Mouse (Mus musculus): ENCODE measurements at regions not wholly inside any gene's neighbourhood (a gene's known extent, or its start where the extent isn't known, plus 50 kb on each side); places are given as distances from the start of the nearest gene placed in this dataset.

- TF ChIP-seq POLR2A (IDR thresholded peaks at IDR 0.05; ENCODE audit: borderline replicate concordance, extremely low read depth, insufficient read depth, insufficient read length): 0 out of 2 replicates have a peak, but pooled peaks have one; percentile 26
- Histone ChIP-seq H3K27ac (replicated peaks; ENCODE audit: low read depth, low read length) (peak overlapping the region; percentile 67), H3K27me3 (ENCODE audit: control insufficient read depth, insufficient read depth, low read length) (no peaks in the 10 kb centered on the region), H3K9me3 (ENCODE audit: control insufficient read depth, low read length) (no peaks in the 10 kb centered on the region), H3K4me2 (replicated peaks; ENCODE audit: low read depth, low read length, severe bottlenecking) (peak overlapping the region; percentile 70), H3K4me3 (replicated peaks; ENCODE audit: low read length) (peak overlapping the region; percentile 36), H3K4me1 (ENCODE audit: control insufficient read depth, insufficient read depth, low read length) (peaks cover 17% of the 10 kb centered on the region), H3K36me3 (ENCODE audit: control insufficient read depth, insufficient read depth, low read length) (no peaks in the 10 kb centered on the region), H3K9ac (ENCODE audit: low read depth, low read length, severe bottlenecking) (peak overlapping the region; percentile 64)
- ATAC-seq (ENCODE audit: low FRiP score, low read depth): peak; percentile 49; the same call in 1 of the 2 replicates
- 2% methylated on average over 29 of the region's 29 CpGs for WGBS
- DNase-seq (ENCODE audit: low spot score): peak; percentile 63
Observed at GRCm38 (mm10) chr1:133492986-133493741, 69.0 kb upstream of the Sox13 start.

- H3K9ac ChIP-seq (ENCODE audit: low read depth, low read length, severe bottlenecking): peak overlapping the region; percentile 64
Observed at GRCm38 (mm10) chr1:133492291-133492985, 68.3 kb upstream of the Sox13 start.

GRCm38 (mm10) chr1:133491857-133492290 is 67.7 kb upstream of the Sox13 start:
- Histone ChIP-seq H3K27me3 (ENCODE audit: control insufficient read depth, insufficient read depth, low read length) (no peaks in the 10 kb centered on the region), H3K27ac (replicated peaks; ENCODE audit: low read depth, low read length) (no peak overlapping the region), H3K4me1 (ENCODE audit: control insufficient read depth, insufficient read depth, low read length) (peaks cover 17% of the 10 kb centered on the region), H3K9me3 (ENCODE audit: control insufficient read depth, low read length) (no peaks in the 10 kb centered on the region), H3K9ac (ENCODE audit: low read depth, low read length, severe bottlenecking) (no peak overlapping the region), H3K4me3 (replicated peaks; ENCODE audit: low read length) (no peak overlapping the region), H3K36me3 (ENCODE audit: control insufficient read depth, insufficient read depth, low read length) (no peaks in the 10 kb centered on the region), H3K4me2 (replicated peaks; ENCODE audit: low read depth, low read length, severe bottlenecking) (peak overlapping the region; percentile 70; the same call in 1 of the 2 replicates)
- WGBS: 46% methylated on average over 4 of the region's 4 CpGs
- TF ChIP-seq POLR2A (IDR thresholded peaks at IDR 0.05; ENCODE audit: borderline replicate concordance, extremely low read depth, insufficient read depth, insufficient read length): no peak
- DNase-seq (ENCODE audit: low spot score): no peak
- no peak for ATAC-seq (ENCODE audit: low FRiP score, low read depth)

More at GRCm38 (mm10) chr1:133492291-133492985, 68.3 kb upstream of the Sox13 start:
- ATAC-seq (ENCODE audit: low FRiP score, low read depth): peak; percentile 59
- Histone ChIP-seq H3K4me3 (replicated peaks; ENCODE audit: low read length) (peak overlapping the region; percentile 36), H3K36me3 (ENCODE audit: control insufficient read depth, insufficient read depth, low read length) (no peaks in the 10 kb centered on the region), H3K4me2 (replicated peaks; ENCODE audit: low read depth, low read length, severe bottlenecking) (peak overlapping the region; percentile 70), H3K9me3 (ENCODE audit: control insufficient read depth, low read length) (no peaks in the 10 kb centered on the region), H3K4me1 (ENCODE audit: control insufficient read depth, insufficient read depth, low read length) (peaks cover 17% of the 10 kb centered on the region), H3K27me3 (ENCODE audit: control insufficient read depth, insufficient read depth, low read length) (no peaks in the 10 kb centered on the region), H3K27ac (replicated peaks; ENCODE audit: low read depth, low read length) (peak overlapping the region; percentile 67)
- WGBS: 13% methylated on average over 11 of the region's 11 CpGs
- DNase-seq (ENCODE audit: low spot score): no peak
- TF ChIP-seq POLR2A (IDR thresholded peaks at IDR 0.05; ENCODE audit: borderline replicate concordance, extremely low read depth, insufficient read depth, insufficient read length): no peak

DNA sequence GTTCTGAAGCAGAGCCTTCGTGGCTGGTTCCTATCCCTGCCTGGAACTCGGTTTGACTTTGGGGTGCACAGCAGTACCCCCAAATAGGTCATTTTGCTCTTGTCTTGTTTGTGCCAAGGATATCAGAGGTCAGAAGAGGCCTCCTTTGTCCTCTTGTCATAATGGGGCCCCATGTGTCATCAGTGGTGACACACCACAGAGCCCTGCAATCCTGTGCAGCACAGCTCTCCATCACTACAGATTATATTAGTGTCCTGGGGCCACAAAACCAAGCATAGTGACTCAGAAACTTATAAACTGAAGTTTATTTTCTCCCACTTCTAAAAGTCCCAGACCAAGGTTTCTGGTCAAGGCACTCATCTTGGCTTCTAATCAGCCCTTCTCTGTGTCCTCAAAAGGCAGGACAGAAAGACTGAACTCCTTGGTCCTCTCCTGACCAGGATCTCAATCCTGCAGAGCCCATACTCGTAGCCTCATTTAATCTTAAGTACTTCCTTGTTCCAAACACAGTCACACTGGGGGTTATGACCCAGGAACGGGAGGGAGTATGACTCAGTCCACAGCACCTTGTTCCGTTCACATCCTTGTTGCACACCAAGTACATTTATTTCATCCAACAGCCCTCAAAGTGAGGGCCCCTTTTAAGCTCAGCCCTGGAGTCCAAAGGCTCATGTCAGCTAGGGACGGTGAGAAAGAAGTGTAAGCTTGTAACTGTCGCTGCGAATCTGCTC is 63.2 kb upstream of the Sox13 start:
- Histone ChIP-seq H3K27ac (replicated peaks; ENCODE audit: low read depth, low read length) (no peak overlapping the region), H3K27me3 (ENCODE audit: control insufficient read depth, insufficient read depth, low read length) (no peaks in the 10 kb centered on the region), H3K9me3 (ENCODE audit: control insufficient read depth, low read length) (no peaks in the 10 kb centered on the region), H3K4me3 (replicated peaks; ENCODE audit: low read length) (no peak overlapping the region), H3K9ac (ENCODE audit: low read depth, low read length, severe bottlenecking) (no peak overlapping the region), H3K4me2 (replicated peaks; ENCODE audit: low read depth, low read length, severe bottlenecking) (no peak overlapping the region), H3K36me3 (ENCODE audit: control insufficient read depth, insufficient read depth, low read length) (no peaks in the 10 kb centered on the region), H3K4me1 (ENCODE audit: control insufficient read depth, insufficient read depth, low read length) (peaks cover 4% of the 10 kb centered on the region)
- DNase-seq (ENCODE audit: low spot score) (no peak), ATAC-seq (ENCODE audit: low FRiP score, low read depth) (no peak)
- 74% methylated on average over 8 of the region's 8 CpGs for WGBS
- TF ChIP-seq POLR2A (IDR thresholded peaks at IDR 0.05; ENCODE audit: borderline replicate concordance, extremely low read depth, insufficient read depth, insufficient read length): no peak

DNA sequence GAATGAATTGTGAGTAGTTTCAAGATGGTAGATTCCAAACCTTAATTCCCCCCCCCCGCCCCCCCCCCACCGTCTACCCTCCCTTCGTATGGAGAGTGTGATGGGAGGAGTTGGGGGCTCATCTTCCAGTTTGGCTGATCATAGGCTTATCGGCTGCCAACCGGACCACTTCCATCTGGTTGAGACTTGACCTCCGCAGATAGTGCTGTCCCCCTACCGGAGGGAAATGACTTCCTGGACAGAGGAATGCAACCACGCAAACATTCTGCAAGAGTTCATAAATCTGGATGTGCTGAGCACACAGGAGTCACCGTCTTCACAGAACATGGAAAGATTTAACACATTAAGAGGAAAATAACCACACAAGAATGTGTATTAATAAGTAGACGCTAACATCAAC is 62.2 kb upstream of the Sox13 start:
- WGBS: 37% methylated on average over 10 of the region's 10 CpGs
- Histone ChIP-seq H3K9ac (ENCODE audit: low read depth, low read length, severe bottlenecking) (no peak overlapping the region), H3K4me2 (replicated peaks; ENCODE audit: low read depth, low read length, severe bottlenecking) (no peak overlapping the region), H3K4me3 (replicated peaks; ENCODE audit: low read length) (no peak overlapping the region), H3K36me3 (ENCODE audit: control insufficient read depth, insufficient read depth, low read length) (no peaks in the 10 kb centered on the region), H3K4me1 (ENCODE audit: control insufficient read depth, insufficient read depth, low read length) (peaks cover 3% of the 10 kb centered on the region; the same call in 1 of the 2 replicates), H3K27me3 (ENCODE audit: control insufficient read depth, insufficient read depth, low read length) (no peaks in the 10 kb centered on the region), H3K9me3 (ENCODE audit: control insufficient read depth, low read length) (no peaks in the 10 kb centered on the region), H3K27ac (replicated peaks; ENCODE audit: low read depth, low read length) (no peak overlapping the region)
- DNase-seq (ENCODE audit: low spot score) (no peak), ATAC-seq (ENCODE audit: low FRiP score, low read depth) (no peak)
- no peak for TF ChIP-seq POLR2A (IDR thresholded peaks at IDR 0.05; ENCODE audit: borderline replicate concordance, extremely low read depth, insufficient read depth, insufficient read length)
